17 mouse cellular contexts compared by ENCODE assay signal in the genomic region with DNA sequence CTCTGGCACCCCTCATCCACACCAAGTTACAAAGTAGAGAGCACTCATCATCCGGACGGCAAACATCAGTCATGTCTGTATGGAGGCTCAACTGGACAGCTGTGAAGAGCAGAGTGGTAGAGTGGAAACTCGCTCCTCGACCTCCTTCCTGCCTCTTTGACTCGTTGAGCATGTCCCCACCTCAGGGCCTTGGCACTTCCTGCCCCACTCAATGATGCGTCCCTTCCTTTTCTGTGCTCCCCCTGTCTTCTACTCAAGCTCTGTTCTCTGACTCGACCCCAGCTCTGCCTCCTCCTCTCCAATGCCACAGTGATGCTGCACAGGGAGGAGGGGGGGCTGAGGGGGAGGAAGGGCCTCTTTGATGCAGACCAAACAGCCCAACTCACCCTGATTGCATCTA. TPM values are rescaled to one million over a fixed set of nuclear protein-coding genes. Genes with fewer than 3 reads are reported as not detected.
DNase-seq lines count a peak whose midpoint lies in the region; ATAC-seq and TF ChIP-seq lines count a peak whose summit lies in the region.
"Had no signal": no experiment of that assay in that cellular context is flagged by ENCODE, and none has a peak within 500 bp of the region (broad histone marks: within the 10 kb centered on the region; RNA-seq: fewer than 3 reads in every experiment).

No protein-coding gene starts in this region.

- WGBS in hindbrain, embryonic 10.5 days, result 61% methylated on average over 7 of the region's 7 CpGs
- 57% methylated on average over 7 of the region's 7 CpGs for WGBS in hindbrain, embryonic 16.5 days
- 9% methylated on average over 7 of the region's 7 CpGs for WGBS in spleen, adult 2 months
- 51% methylated on average over 7 of the region's 7 CpGs for whole genome bisulfite sequencing in embryonic facial prominence, embryonic 10.5 days

- DNase-seq in hindbrain, embryonic 10.5 days (ENCODE audit: low spot score), result no peak
- DNase-seq in spleen, adult 2 months (ENCODE audit: low read depth in 1 of 2, low spot score in 2 of 2), result peak in 1 of 2 experiments; percentile 42
- DNase-seq in spleen, postnatal 4 days (ENCODE audit: low spot score in 2 of 2), result no peak
- DNase-seq in embryonic facial prominence, embryonic 10.5 days (ENCODE audit: low spot score), result no peak
- peak; percentile 23 to 35 for DNase-seq in thymus, postnatal 36 days
- no peak for DNase-seq in urinary bladder, postnatal 14 days (ENCODE audit: low spot score)
- DNase-seq: cerebellum, adult 11 months; forebrain, postnatal 0 days; gastrocnemius, postnatal 36 days; kidney, adult 9 months; layer of hippocampus, adult 9-11 months; liver, embryonic 13.5 days; lung, postnatal 14 days had no signal

- ATAC-seq in hindbrain, embryonic 16.5 days, result no peak
- no peak for ATAC-seq in frontal cortex, adult (ENCODE audit: low TSS enrichment)
- ATAC-seq: activated CD4-positive, CD25-positive, alpha-beta regulatory T cell, adult 4 months had no signal

- TF ChIP-seq POLR2A in spleen, adult 2 months (IDR thresholded peaks at IDR 0.05; ENCODE audit: low read depth, low read length), result no peak

- peaks cover 57% of the 10 kb centered on the region for H3K4me1 ChIP-seq in hindbrain, embryonic 10.5 days (replicated peaks)
- H3K4me1 ChIP-seq in hindbrain, embryonic 16.5 days (ENCODE audit: control insufficient read depth, insufficient read depth, low read depth, low read length), result peaks cover 19% of the 10 kb centered on the region
- peaks cover 11% of the 10 kb centered on the region; the same call in 1 of the 2 replicates for H3K4me1 ChIP-seq in spleen, adult 2 months (ENCODE audit: control insufficient read depth, insufficient read depth, insufficient read length)
- peaks cover 56% of the 10 kb centered on the region for H3K4me1 ChIP-seq in embryonic facial prominence, embryonic 10.5 days

- H3K36me3 ChIP-seq in hindbrain, embryonic 10.5 days, result peaks cover 20% of the 10 kb centered on the region
- 0 out of 2 replicates have a peak, but pooled peaks cover 6% of the 10 kb centered on the region for H3K36me3 ChIP-seq in hindbrain, embryonic 16.5 days (ENCODE audit: control insufficient read depth, insufficient read depth, low read length)
- no peaks in the 10 kb centered on the region for H3K36me3 ChIP-seq in spleen, adult 2 months (ENCODE audit: control insufficient read depth, insufficient read depth, low read length)
- peaks cover 21% of the 10 kb centered on the region for H3K36me3 ChIP-seq in embryonic facial prominence, embryonic 10.5 days (replicated peaks)

- no peak for TF ChIP-seq CTCF in spleen, adult 2 months (IDR thresholded peaks at IDR 0.05; ENCODE audit: extremely low read depth, insufficient read depth, insufficient read length, insufficient replicate concordance)

- no peaks in the 10 kb centered on the region for H3K9me3 ChIP-seq in hindbrain, embryonic 10.5 days
- H3K9me3 ChIP-seq in hindbrain, embryonic 16.5 days (ENCODE audit: control insufficient read depth, low read length), result no peaks in the 10 kb centered on the region
- no peaks in the 10 kb centered on the region for H3K9me3 ChIP-seq in embryonic facial prominence, embryonic 10.5 days
- H3K9me3 ChIP-seq: liver, embryonic 13.5 days; neural tube, embryonic 13.5 days had no signal

- no peaks in the 10 kb centered on the region for H3K27me3 ChIP-seq in hindbrain, embryonic 10.5 days (ENCODE audit: insufficient read depth, poor library complexity, severe bottlenecking)
- no peaks in the 10 kb centered on the region for H3K27me3 ChIP-seq in hindbrain, embryonic 16.5 days (replicated peaks; ENCODE audit: control insufficient read depth, insufficient read depth, low read length)
- H3K27me3 ChIP-seq in spleen, adult 2 months (ENCODE audit: control insufficient read depth, insufficient read depth, low read length), result no peaks in the 10 kb centered on the region
- 0 out of 2 replicates have a peak, but pooled peaks cover 11% of the 10 kb centered on the region for H3K27me3 ChIP-seq in embryonic facial prominence, embryonic 10.5 days (replicated peaks; ENCODE audit: low read depth, poor library complexity, severe bottlenecking)
- H3K27me3 ChIP-seq: liver, embryonic 13.5 days; neural tube, embryonic 13.5 days had no signal

- no peak overlapping the region for H3K9ac ChIP-seq in hindbrain, embryonic 16.5 days (ENCODE audit: low read depth, low read length)
- H3K9ac ChIP-seq: forebrain, postnatal 0 days; liver, embryonic 13.5 days; neural tube, embryonic 13.5 days had no signal

- H3K4me3 ChIP-seq in hindbrain, embryonic 10.5 days, result no peak overlapping the region
- H3K4me3 ChIP-seq in hindbrain, embryonic 16.5 days (ENCODE audit: low read length), result no peak overlapping the region
- H3K4me3 ChIP-seq in spleen, adult 2 months (ENCODE audit: extremely low read depth, insufficient read depth, insufficient read length), result no peak overlapping the region
- no peak overlapping the region for H3K4me3 ChIP-seq in embryonic facial prominence, embryonic 10.5 days
- H3K4me3 ChIP-seq: liver, embryonic 13.5 days; neural tube, embryonic 13.5 days had no signal

- H3K27ac ChIP-seq in hindbrain, embryonic 10.5 days, result 0 out of 2 replicates have a peak overlapping the region, but pooled peaks have one; percentile 54
- no peak overlapping the region for H3K27ac ChIP-seq in hindbrain, embryonic 16.5 days (ENCODE audit: low read depth, low read length)
- H3K27ac ChIP-seq in spleen, adult 2 months (ENCODE audit: insufficient read depth, low read length), result 0 out of 2 replicates have a peak overlapping the region, but pooled peaks have one; percentile 9
- H3K27ac ChIP-seq in embryonic facial prominence, embryonic 10.5 days (replicated peaks), result 0 out of 2 replicates have a peak overlapping the region, but pooled peaks have one; percentile 35
- H3K27ac ChIP-seq: liver, embryonic 13.5 days; neural tube, embryonic 13.5 days had no signal

- H3K4me2 ChIP-seq in hindbrain, embryonic 16.5 days (ENCODE audit: low read length), result no peak overlapping the region
- H3K4me2 ChIP-seq: liver, embryonic 13.5 days; neural tube, embryonic 13.5 days had no signal

RNA-seq across cellular contexts. Expression of gene Irs2, which starts 28.3 kb away (rescaled TPM):
- 4.9 and 6.0 TPM in 2 replicates for polyA plus RNA-seq in hindbrain, embryonic 10.5 days (2016; fragmentation: Nextera tagmentation; extraction: Ambion mirVana)
- polyA plus RNA-seq in hindbrain, embryonic 16.5 days (2015; fragmentation: Nextera tagmentation; extraction: Ambion mirVana), result 4.1 and 4.6 TPM in 2 replicates
- polyA plus RNA-seq in spleen, adult 2 months (2012; rRNA removed), result 11.6 and 16.9 TPM in 2 replicates
- polyA plus RNA-seq in embryonic facial prominence, embryonic 10.5 days (2016; fragmentation: Nextera tagmentation; extraction: Ambion mirVana), result 7.9 and 8.1 TPM in 2 replicates

Comparison
In these comparisons a context has a peak if more than half of its experiments do, and no peak if none do; other contexts are left out.
1. DNase-seq: peak in thymus, postnatal 36 days (2 of 2); none in hindbrain, embryonic 10.5 days (single experiment), spleen, postnatal 4 days (0 of 2), embryonic facial prominence, embryonic 10.5 days (single experiment) and urinary bladder, postnatal 14 days (single experiment).